Mouse (Mus musculus) lung, embryonic 14.5 days (tissue): ENCODE measurements around the gene Fkbpl. TPM values are rescaled to one million over a fixed set of nuclear protein-coding genes. Genes with fewer than 3 reads are reported as not detected.

ENCODE experiments used
- ATAC-seq: fragments of 200-750 bp; cut with Nextera tagmentation; 2 replicates; pipeline ENCODE4 v1.8.0; 2017; ENCODE audit warnings: mild to moderate bottlenecking, moderate TSS enrichment, moderate library complexity; ENCODE audit not compliant: insufficient read depth
- DNase-seq: peaks from one replicate; pipeline ENCODE4 v3.0.0-alpha.2; 2015
- H3K27ac ChIP-seq: fragments of 300-500 bp; sonication (generic); 2 replicates; pipeline ENCODE4 v1.5.1; 2014; ENCODE audit warnings: low read depth, mild to moderate bottlenecking, moderate library complexity
- H3K27me3 ChIP-seq: fragments of 300-500 bp; sonication (generic); 2 replicates; pipeline ENCODE4 v1.6.1; 2014; ENCODE audit warnings: low read length, control low read depth; ENCODE audit not compliant: insufficient read depth
- H3K36me3 ChIP-seq: fragments of 300-500 bp; sonication (generic); 2 replicates; pipeline ENCODE4 v1.6.1; 2014; ENCODE audit warnings: control low read depth; ENCODE audit not compliant: insufficient read depth
- H3K4me1 ChIP-seq: fragments of 300-500 bp; sonication (generic); 2 replicates; pipeline ENCODE4 v1.6.1; 2014; ENCODE audit warnings: antibody characterized with exemption, control low read depth; ENCODE audit not compliant: insufficient read depth
- H3K4me2 ChIP-seq: fragments of 300-500 bp; sonication (generic); 2 replicates; pipeline ENCODE4 v1.6.1; 2014; ENCODE audit warnings: mild to moderate bottlenecking
- H3K4me3 ChIP-seq: fragments of 300-500 bp; sonication (generic); 2 replicates; pipeline ENCODE4 v1.5.1; 2014; ENCODE audit warnings: low read depth, low read length
- H3K9ac ChIP-seq: fragments of 300-500 bp; sonication (generic); 2 replicates; pipeline ENCODE4 v1.6.1; 2014
- H3K9me3 ChIP-seq: fragments of 300-500 bp; sonication (generic); 2 replicates; pipeline ENCODE4 v1.6.1; 2016; ENCODE audit warnings: low read depth, low read length, control low read depth
- CTCF ChIP-seq: IDR thresholded peaks from 2 replicates; pipeline ENCODE4 v1.5.1; 2016; ENCODE audit warnings: antibody characterized with exemption, low read depth
- WGBS: fragments of 180-500 bp; shearing (Covaris S2); extraction: QIAGEN DNeasy Blood & Tissue Kit; methylation state at CpG from one replicate; pipeline ENCODE4 v1.1.7; 2014; 5-methylcytosine and 5-hydroxymethylcytosine counted together
- polyA plus RNA-seq: library from polyadenylated mRNA; unstranded; fragments of >200 nt; fragmentation: Nextera tagmentation; extraction: Ambion mirVana; gene quantifications from 2 replicates; pipeline ENCODE4 v1.2.1, GENCODE M21; 2014

The Fkbpl gene
- polyA plus RNA-seq, 1 experiment from 2014 or later = 11.1 TPM

GRCm38 (mm10) chr17:34653746-34654285, 9.3 kb downstream of the Fkbpl start:
- H3K4me2 ChIP-seq = no peak overlapping the region
- no peak overlapping the region for H3K27ac ChIP-seq
- no peak overlapping the region for H3K4me3 ChIP-seq
- peaks cover 47% of the 10 kb centered on the region for H3K36me3 ChIP-seq
- ATAC-seq (no peak), DNase-seq (peak; percentile 77)
- H3K9ac ChIP-seq = no peak overlapping the region
- no peaks in the 10 kb centered on the region for H3K27me3 ChIP-seq
- peaks cover 9% of the 10 kb centered on the region; the same call in 1 of the 2 replicates for H3K4me1 ChIP-seq
- no peaks in the 10 kb centered on the region for H3K9me3 ChIP-seq
- peak; percentile 85 for TF ChIP-seq CTCF
- 68% methylated on average over 9 of the region's 9 CpGs for WGBS

GRCm38 (mm10) chr17:34654392-34654791, 9.8 kb downstream of the Fkbpl start:
- 87% methylated on average over 13 of the region's 13 CpGs for WGBS
- no peak for ATAC-seq
- no peak for TF ChIP-seq CTCF

GRCm38 (mm10) chr17:34655160-34655559, 10.6 kb downstream of the Fkbpl start:
- Histone ChIP-seq H3K9me3 (no peaks in the 10 kb centered on the region), H3K36me3 (peaks cover 36% of the 10 kb centered on the region)

More at GRCm38 (mm10) chr17:34654392-34654791, 9.8 kb downstream of the Fkbpl start:
- H3K9me3 ChIP-seq = no peaks in the 10 kb centered on the region
- H3K4me1 ChIP-seq = peaks cover 9% of the 10 kb centered on the region; the same call in 1 of the 2 replicates
- peaks cover 4% of the 10 kb centered on the region; the same call in 1 of the 2 replicates for H3K27me3 ChIP-seq
- H3K27ac ChIP-seq = no peak overlapping the region
- H3K4me3 ChIP-seq = no peak overlapping the region
- no peak for DNase-seq
- H3K36me3 ChIP-seq = peaks cover 41% of the 10 kb centered on the region
- H3K4me2 ChIP-seq = no peak overlapping the region
- no peak overlapping the region for H3K9ac ChIP-seq

GRCm38 (mm10) chr17:34655581-34655991, 11.0 kb downstream of the Fkbpl start:
- peak; percentile 87 for DNase-seq
- ATAC-seq = peak; percentile 88
- no peak overlapping the region for H3K4me3 ChIP-seq
- peaks cover 13% of the 10 kb centered on the region for H3K27me3 ChIP-seq
- TF ChIP-seq CTCF = peak; percentile 34
- H3K4me1 ChIP-seq = peaks cover 9% of the 10 kb centered on the region; the same call in 1 of the 2 replicates
- H3K4me2 ChIP-seq = no peak overlapping the region
- peak overlapping the region; percentile 58; the same call in 1 of the 2 replicates for H3K27ac ChIP-seq
- no peaks in the 10 kb centered on the region for H3K9me3 ChIP-seq
- no peak overlapping the region for H3K9ac ChIP-seq
- H3K36me3 ChIP-seq = peaks cover 32% of the 10 kb centered on the region
- 4% methylated on average over 4 of the region's 4 CpGs for WGBS

More at GRCm38 (mm10) chr17:34655160-34655559, 10.6 kb downstream of the Fkbpl start:
- H3K4me2 ChIP-seq = no peak overlapping the region
- peak overlapping the region; percentile 58; the same call in 1 of the 2 replicates for H3K27ac ChIP-seq
- DNase-seq = no peak
- peak; percentile 23 for ATAC-seq
- H3K9ac ChIP-seq = no peak overlapping the region
- TF ChIP-seq CTCF = no peak
- WGBS = 31% methylated on average over 7 of the region's 7 CpGs
- H3K27me3 ChIP-seq = peaks cover 8% of the 10 kb centered on the region
- peaks cover 9% of the 10 kb centered on the region; the same call in 1 of the 2 replicates for H3K4me1 ChIP-seq
- no peak overlapping the region for H3K4me3 ChIP-seq

DNA sequence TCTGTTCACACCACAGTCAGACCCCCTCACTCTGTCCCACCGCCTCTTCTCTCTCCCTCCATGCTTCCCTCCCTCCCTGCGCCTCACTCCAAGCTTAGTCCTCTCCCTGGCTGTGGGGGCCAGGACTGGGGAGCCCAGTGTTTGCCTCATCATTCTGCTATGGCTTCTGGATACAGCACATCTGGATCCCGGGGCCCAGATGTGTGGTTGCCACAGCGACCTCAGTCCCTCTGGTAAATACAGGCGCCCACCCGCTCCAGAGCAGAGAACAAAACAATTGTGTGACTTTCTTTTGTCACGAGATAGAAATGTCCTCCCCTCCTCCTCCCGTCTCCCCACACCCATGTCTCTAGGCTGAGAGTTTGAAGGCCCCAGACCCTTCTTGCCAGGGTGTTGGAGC, 12.1 kb downstream of the Fkbpl start:
- Histone ChIP-seq H3K36me3 (peaks cover 21% of the 10 kb centered on the region), H3K9ac (no peak overlapping the region), H3K27ac (no peak overlapping the region), H3K4me1 (peaks cover 9% of the 10 kb centered on the region), H3K4me2 (no peak overlapping the region), H3K27me3 (peaks cover 16% of the 10 kb centered on the region), H3K4me3 (no peak overlapping the region), H3K9me3 (no peaks in the 10 kb centered on the region)
- ATAC-seq (no peak), DNase-seq (no peak)
- no peak for TF ChIP-seq CTCF
- WGBS = 48% methylated on average over 8 of the region's 8 CpGs

GRCm38 (mm10) chr17:34657271-34657670, 12.7 kb downstream of the Fkbpl start:
- Histone ChIP-seq H3K4me3 (no peak overlapping the region), H3K27me3 (peaks cover 16% of the 10 kb centered on the region), H3K4me2 (no peak overlapping the region), H3K27ac (no peak overlapping the region), H3K36me3 (peaks cover 15% of the 10 kb centered on the region), H3K9me3 (no peaks in the 10 kb centered on the region), H3K4me1 (peaks cover 9% of the 10 kb centered on the region), H3K9ac (no peak overlapping the region)
- WGBS = 25% methylated on average over 2 of the region's 2 CpGs
- DNase-seq = no peak
- TF ChIP-seq CTCF = no peak
- no peak for ATAC-seq

DNA sequence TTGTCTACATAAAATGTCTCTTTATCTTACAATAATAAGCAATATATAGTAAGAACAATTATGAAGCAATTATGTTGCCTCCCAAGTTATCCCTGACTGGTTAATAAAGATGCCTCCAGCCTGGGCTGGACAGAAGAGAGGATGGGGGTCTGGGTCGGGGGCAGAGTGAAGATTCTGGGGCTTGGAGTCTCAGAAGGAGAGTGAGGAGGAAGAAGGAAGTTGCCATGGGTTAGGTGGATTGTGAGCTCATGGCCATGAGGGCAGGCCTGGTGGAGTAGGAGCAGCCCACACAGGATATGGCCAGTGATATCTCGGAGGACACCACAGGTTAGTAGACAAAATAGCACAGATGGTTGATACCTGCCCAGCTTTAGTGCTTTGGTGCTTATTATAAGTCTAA, 13.6 kb downstream of the Fkbpl start:
- H3K9me3 ChIP-seq = no peaks in the 10 kb centered on the region
- no peak for TF ChIP-seq CTCF

More for the DNA sequence above, 13.6 kb downstream of the Fkbpl start:
- H3K27me3 ChIP-seq = peaks cover 16% of the 10 kb centered on the region
- H3K36me3 ChIP-seq = peaks cover 7% of the 10 kb centered on the region
- DNase-seq (no peak), ATAC-seq (no peak)
- H3K27ac ChIP-seq = no peak overlapping the region
- no peak overlapping the region for H3K9ac ChIP-seq
- no peak overlapping the region for H3K4me3 ChIP-seq
- no peak overlapping the region for H3K4me2 ChIP-seq
- peaks cover 9% of the 10 kb centered on the region for H3K4me1 ChIP-seq
- WGBS = 58% methylated on average over 2 of the region's 2 CpGs
